In the genomic region with DNA sequence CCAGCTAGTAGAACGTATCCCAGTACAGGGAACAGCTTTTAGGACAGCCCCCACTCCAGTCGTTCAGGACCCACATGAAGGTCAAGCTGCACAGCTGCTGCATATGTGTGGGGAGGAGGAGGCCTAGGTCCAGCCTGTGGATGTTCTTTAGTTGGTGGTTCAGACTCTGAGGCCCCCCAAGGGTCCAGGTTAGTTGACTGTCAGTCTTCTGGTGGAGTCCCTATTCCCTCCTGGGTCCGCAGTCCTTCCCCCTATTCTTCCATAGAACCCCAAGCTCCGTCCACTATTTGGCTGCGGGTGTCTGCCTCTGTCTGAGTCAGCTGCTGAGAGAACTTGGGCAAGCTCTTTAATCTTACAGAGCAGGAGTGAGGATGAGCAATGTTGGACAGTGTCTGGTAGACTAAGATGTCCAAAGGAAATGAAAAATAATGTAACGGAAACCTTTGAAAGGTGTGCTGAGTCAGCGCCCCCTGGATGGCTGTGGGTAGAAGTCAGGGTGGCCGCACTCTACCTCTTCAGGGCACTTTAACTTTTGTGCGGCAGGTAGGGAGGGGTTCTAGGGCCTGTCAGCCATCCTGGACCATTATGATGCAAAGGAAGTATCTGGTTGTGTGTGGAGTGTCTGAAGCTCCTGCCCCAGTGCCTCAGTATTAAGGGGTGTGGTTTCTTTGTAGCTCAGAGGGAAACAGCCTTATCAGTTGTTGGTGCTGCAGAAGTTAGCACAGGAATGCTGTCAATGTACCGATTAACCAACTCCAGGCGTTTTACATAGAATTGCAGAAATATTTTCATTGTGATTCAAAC, we compare ENCODE assay signal across 17 mouse cellular contexts. TPM values are rescaled to one million over a fixed set of nuclear protein-coding genes. Genes with fewer than 3 reads are reported as not detected.
DNase-seq lines count a peak whose midpoint lies in the region; ATAC-seq and TF ChIP-seq lines count a peak whose summit lies in the region.
"Had no signal": no experiment of that assay in that cellular context is flagged by ENCODE, and none has a peak within 500 bp of the region (broad histone marks: within the 10 kb centered on the region; RNA-seq: fewer than 3 reads in every experiment).

No protein-coding gene starts in this region.

- H3K27me3 ChIP-seq in heart, embryonic 10.5 days (ENCODE audit: insufficient read depth, poor library complexity, severe bottlenecking), result no peaks in the 10 kb centered on the region
- no peaks in the 10 kb centered on the region for H3K27me3 ChIP-seq in G1E (ENCODE audit: insufficient read depth, low read length)
- no peaks in the 10 kb centered on the region for H3K27me3 ChIP-seq in liver, embryonic 16.5 days (ENCODE audit: control insufficient read depth, insufficient read depth, low read depth, low read length)
- no peaks in the 10 kb centered on the region for H3K27me3 ChIP-seq in kidney, adult 2 months (replicated peaks; ENCODE audit: control insufficient read depth, insufficient read depth, low read length)
- H3K27me3 ChIP-seq: intestine, embryonic 15.5 days had no signal

- ATAC-seq in G1E (ENCODE audit: extremely low read depth, insufficient number of reproducible peaks, low FRiP score, poor library complexity, severe bottlenecking), result peak; percentile 57
- peak; percentile 76 for ATAC-seq in common myeloid progenitor, adult 5-6 weeks (replicated peaks; ENCODE audit: low read depth, poor library complexity, severe bottlenecking)
- peak; percentile 94 for ATAC-seq in liver, embryonic 16.5 days (ENCODE audit: low read depth)
- no peak for ATAC-seq in inflammation-experienced regulatory T-cells, adult 6 months
- ATAC-seq: intestine, embryonic 15.5 days had no signal

- DNase-seq in heart, embryonic 10.5 days (ENCODE audit: low spot score), result no peak
- DNase-seq in heart, postnatal 4 days, result no peak
- DNase-seq in G1E (ENCODE audit: low spot score), result peak; percentile 40
- DNase-seq in kidney, adult 2 months, result no peak
- no peak for DNase-seq in kidney, adult 11 months
- DNase-seq: cerebellum, postnatal 10 days; heart, adult 2 months; kidney, postnatal 25 days; left cerebral cortex, postnatal 4 days; right cerebral cortex, postnatal 25 days had no signal

- no peaks in the 10 kb centered on the region for H3K9me3 ChIP-seq in heart, embryonic 10.5 days
- no peaks in the 10 kb centered on the region for H3K9me3 ChIP-seq in G1E (replicated peaks)
- H3K9me3 ChIP-seq in liver, embryonic 16.5 days (replicated peaks; ENCODE audit: control insufficient read depth, low read length), result no peaks in the 10 kb centered on the region
- H3K9me3 ChIP-seq: hindbrain, embryonic 10.5 days; intestine, embryonic 15.5 days; megakaryocyte, embryonic 14.5 days had no signal

- H3K4me1 ChIP-seq in heart, embryonic 10.5 days, result peaks cover 17% of the 10 kb centered on the region
- H3K4me1 ChIP-seq in G1E (ENCODE audit: insufficient read depth, low read depth, low read length), result peaks cover 40% of the 10 kb centered on the region
- peaks cover 27% of the 10 kb centered on the region for H3K4me1 ChIP-seq in liver, embryonic 16.5 days (ENCODE audit: control insufficient read depth, low read depth, low read length)
- H3K4me1 ChIP-seq in kidney, adult 2 months (ENCODE audit: control insufficient read depth, insufficient read depth, low read length), result no peaks in the 10 kb centered on the region
- H3K4me1 ChIP-seq: hindbrain, embryonic 10.5 days had no signal

- H3K9ac ChIP-seq in liver, embryonic 16.5 days (ENCODE audit: low read depth, low read length), result peak overlapping the region; percentile 54
- H3K9ac ChIP-seq: intestine, embryonic 15.5 days had no signal

- H3K4me3 ChIP-seq in heart, embryonic 10.5 days, result no peak overlapping the region
- peak overlapping the region; percentile 50; the same call in 1 of the 2 replicates for H3K4me3 ChIP-seq in G1E (ENCODE audit: low read depth, low read length)
- peak overlapping the region; percentile 6; the same call in 1 of the 2 replicates for H3K4me3 ChIP-seq in liver, embryonic 16.5 days (ENCODE audit: low read depth, low read length)
- H3K4me3 ChIP-seq in kidney, adult 2 months (ENCODE audit: insufficient read depth, low read depth, low read length), result no peak overlapping the region
- H3K4me3 ChIP-seq: heart, adult 2 months; hindbrain, embryonic 10.5 days; intestine, embryonic 15.5 days; megakaryocyte, embryonic 14.5 days; myocyte had no signal

- peaks cover 3% of the 10 kb centered on the region; the same call in 1 of the 2 replicates for H3K36me3 ChIP-seq in heart, embryonic 10.5 days
- peaks cover 30% of the 10 kb centered on the region for H3K36me3 ChIP-seq in G1E (replicated peaks)
- no peaks in the 10 kb centered on the region for H3K36me3 ChIP-seq in liver, embryonic 16.5 days (ENCODE audit: control insufficient read depth, insufficient read depth)
- no peaks in the 10 kb centered on the region; the same call in 1 of the 2 replicates for H3K36me3 ChIP-seq in kidney, adult 2 months (ENCODE audit: control insufficient read depth, insufficient read depth, low read length)
- H3K36me3 ChIP-seq: intestine, embryonic 15.5 days had no signal

- no peak for TF ChIP-seq CTCF in G1E (IDR thresholded peaks at IDR 0.05; ENCODE audit: low read depth, low read length)
- no peak for TF ChIP-seq CTCF in kidney, adult 2 months (conservative IDR thresholded peaks at IDR 0.05; ENCODE audit: insufficient read depth, insufficient read length, low read depth, low read length)

- H3K4me2 ChIP-seq in liver, embryonic 16.5 days (ENCODE audit: low read depth, low read length), result peak overlapping the region; percentile 55
- H3K4me2 ChIP-seq: intestine, embryonic 15.5 days had no signal

- peak overlapping the region; percentile 43; the same call in 1 of the 2 replicates for H3K27ac ChIP-seq in heart, embryonic 10.5 days
- H3K27ac ChIP-seq in liver, embryonic 16.5 days (ENCODE audit: low read length), result peak overlapping the region; percentile 90
- no peak overlapping the region for H3K27ac ChIP-seq in kidney, adult 2 months (ENCODE audit: insufficient read depth, low read depth, low read length)
- H3K27ac ChIP-seq: heart, adult 2 months; hindbrain, embryonic 10.5 days; intestine, embryonic 15.5 days had no signal

- TF ChIP-seq POLR2A in kidney, adult 2 months (IDR thresholded peaks at IDR 0.05; ENCODE audit: low read depth, low read length), result no peak

- WGBS in heart, embryonic 10.5 days, result 65% methylated on average over 11 of the region's 11 CpGs
- 47% methylated on average over 11 of the region's 11 CpGs for WGBS in liver, embryonic 16.5 days (ENCODE audit: insufficient replicate concordance)
- WGBS in kidney, adult 2 months, result 86% methylated on average over 11 of the region's 11 CpGs

RNA-seq across cellular contexts. Expression of a gene that starts 12.3 kb away (rescaled TPM):
- polyA plus RNA-seq in heart, embryonic 10.5 days (2016; fragmentation: Nextera tagmentation; extraction: Ambion mirVana), result 14.6 TPM in 2 replicates
- 10 to 100 TPM; 11.9 TPM for total RNA-seq in heart, postnatal 4 days (2021)
- total RNA-seq in G1E (2014; fragmentation: Nextera tagmentation) (26.7 and 26.8 TPM in 2 replicates), G1E (2017) (23.9 and 24.3 TPM in 2 replicates)
- polyA plus RNA-seq in G1E (2012), result 1.3 and 2.7 TPM in 2 replicates
- 10.0 and 11.6 TPM in 2 replicates for total RNA-seq in common myeloid progenitor, adult 5-6 weeks (2017)
- 4.5 and 5.2 TPM in 2 replicates for polyA plus RNA-seq in liver, embryonic 16.5 days (2015; fragmentation: Nextera tagmentation; extraction: Ambion mirVana)
- 4.3 and 4.9 TPM in 2 replicates for polyA plus RNA-seq in kidney, adult 2 months (2012; rRNA removed)
- polyA plus RNA-seq in inflammation-experienced regulatory T-cells, adult 6 months (2017; shearing (Covaris generic)), result 1 to 10 TPM; 4.6 to 8.1 (median 6.4) TPM

RNA-seq across cellular contexts. Expression of a gene that starts 38.8 kb away (rescaled TPM):
- polyA plus RNA-seq in heart, embryonic 10.5 days (2016; fragmentation: Nextera tagmentation; extraction: Ambion mirVana), result 5.2 and 5.4 TPM in 2 replicates
- total RNA-seq in heart, postnatal 4 days (2021), result 1 to 10 TPM; 7.3 to 7.8 TPM
- total RNA-seq in G1E (2014; fragmentation: Nextera tagmentation) (53.3 and 56.7 TPM in 2 replicates), G1E (2017) (29.5 and 33.9 TPM in 2 replicates)
- 1.4 and 1.9 TPM in 2 replicates for polyA plus RNA-seq in G1E (2012)
- total RNA-seq in common myeloid progenitor, adult 5-6 weeks (2017), result 24.7 and 25.5 TPM in 2 replicates
- 5.5 and 6.2 TPM in 2 replicates for polyA plus RNA-seq in liver, embryonic 16.5 days (2015; fragmentation: Nextera tagmentation; extraction: Ambion mirVana)
- 0.04 and 0.05 TPM in 2 replicates for polyA plus RNA-seq in kidney, adult 2 months (2012; rRNA removed)
- 1 to 10 TPM in 2 of 3 experiments, under 1 TPM in 1; 0.77 to 8.2 (median 3.9) TPM for polyA plus RNA-seq in inflammation-experienced regulatory T-cells, adult 6 months (2017; shearing (Covaris generic))

Comparison
In these comparisons a context has a peak if more than half of its experiments do, and no peak if none do; other contexts are left out.
1. H3K4me3 ChIP-seq: peak in G1E (single experiment) and liver, embryonic 16.5 days (single experiment); none in heart, embryonic 10.5 days (single experiment) and kidney, adult 2 months (single experiment).